Mouse (Mus musculus) left cerebral cortex, adult 11 months (tissue): ENCODE results near the gene Epn3.

Source experiments
- DNase-seq: peaks from one replicate; pipeline ENCODE4 v3.0.0; 2022; ENCODE audit warnings: low spot score

Epn3 gene

DNA sequence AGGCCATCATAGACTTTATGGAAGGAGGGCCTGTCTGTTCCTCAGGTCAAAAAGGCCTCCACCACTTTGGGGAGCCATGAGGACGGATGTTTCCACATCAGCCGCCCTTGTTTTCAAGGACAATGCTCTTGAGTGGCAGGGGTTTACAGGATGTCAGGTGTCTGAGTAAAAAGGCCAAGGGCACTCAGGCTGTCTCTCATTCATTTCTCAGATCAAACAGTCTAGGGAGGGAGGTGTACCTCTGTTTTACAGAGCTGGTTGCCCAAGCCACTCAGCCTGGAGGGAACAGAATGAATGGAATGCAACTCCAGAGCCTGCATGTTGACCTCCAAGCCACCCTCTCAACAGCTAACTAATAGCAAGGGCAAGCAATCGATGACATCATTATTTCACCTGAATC, 4.4 kb downstream of the Epn3 start:
- no peak for DNase-seq

DNA sequence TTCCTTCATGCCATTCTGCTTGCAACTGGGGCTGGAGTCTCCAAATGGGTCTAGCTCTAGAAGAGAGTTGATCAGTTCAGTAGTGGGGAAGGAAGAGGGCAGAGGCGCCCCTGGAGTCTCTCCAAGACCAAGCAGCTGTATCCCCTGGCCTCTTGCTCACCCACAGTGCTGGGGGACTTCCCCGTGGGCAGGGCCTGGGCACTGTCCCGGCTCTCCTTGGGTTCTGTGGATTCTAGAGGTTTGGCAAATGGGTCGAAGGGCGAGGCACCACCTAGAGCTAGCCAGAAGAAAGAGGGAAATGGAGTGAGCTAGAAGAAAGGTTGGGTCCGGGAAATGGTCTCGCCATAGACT, 8.1 kb downstream of the Epn3 start:
- no peak for DNase-seq

DNA sequence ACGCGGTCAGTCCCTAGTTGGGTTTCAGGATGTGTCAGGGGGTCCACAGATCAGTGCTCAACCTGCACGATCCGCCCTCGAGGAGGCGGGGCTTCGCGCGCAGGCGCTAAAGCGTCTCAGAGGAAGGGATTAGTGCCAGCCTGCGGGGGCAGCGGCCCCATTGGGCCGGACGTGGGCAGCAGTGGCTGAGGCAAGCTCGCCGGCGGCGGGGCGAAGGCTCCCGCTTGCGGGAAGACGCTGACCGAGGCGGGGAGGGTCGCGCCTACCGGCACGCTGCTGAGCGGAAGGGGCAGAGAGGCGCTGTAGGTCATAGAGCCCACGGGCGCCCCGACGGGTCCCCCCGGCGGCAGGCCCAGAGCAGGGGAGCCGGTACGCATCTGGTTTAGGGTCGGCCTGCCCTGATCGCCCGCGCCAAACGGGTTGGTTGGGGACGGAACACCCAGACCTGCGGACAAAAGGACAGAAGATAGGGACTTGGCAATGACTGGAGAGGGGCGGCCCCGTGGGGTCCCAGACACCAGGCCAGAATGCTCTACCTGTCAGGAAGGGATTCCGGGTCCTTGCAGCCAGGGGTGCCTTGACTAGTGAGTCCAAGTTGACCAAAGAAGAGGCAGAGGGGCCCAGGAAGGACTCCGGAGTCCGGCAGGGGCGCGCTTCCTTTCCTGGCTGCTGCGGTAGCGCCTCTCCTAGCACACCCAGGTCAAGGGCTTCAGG, 8.6 kb downstream of the Epn3 start:
- DNase-seq, result no peak

DNA sequence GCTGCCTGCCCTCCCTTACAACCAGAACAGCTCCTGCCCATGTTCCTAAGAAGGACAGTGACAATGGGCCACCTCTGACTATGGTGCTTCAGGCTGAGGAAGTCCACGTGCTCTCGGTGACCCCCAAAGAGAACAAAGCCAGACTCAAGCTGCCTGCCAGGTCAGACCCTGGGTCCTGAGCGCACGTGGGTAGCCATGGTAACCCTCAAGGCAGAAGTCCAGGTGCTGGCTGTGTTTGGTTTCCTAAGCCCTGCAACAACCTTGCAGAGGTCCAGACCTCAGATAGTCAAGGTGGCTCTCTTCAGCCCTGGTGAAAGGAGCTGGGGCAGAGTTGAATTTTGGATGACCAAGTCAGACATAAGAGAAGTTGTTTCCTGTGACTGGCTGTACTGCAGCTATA, 10.0 kb downstream of the Epn3 start:
- no peak for DNase-seq

DNA sequence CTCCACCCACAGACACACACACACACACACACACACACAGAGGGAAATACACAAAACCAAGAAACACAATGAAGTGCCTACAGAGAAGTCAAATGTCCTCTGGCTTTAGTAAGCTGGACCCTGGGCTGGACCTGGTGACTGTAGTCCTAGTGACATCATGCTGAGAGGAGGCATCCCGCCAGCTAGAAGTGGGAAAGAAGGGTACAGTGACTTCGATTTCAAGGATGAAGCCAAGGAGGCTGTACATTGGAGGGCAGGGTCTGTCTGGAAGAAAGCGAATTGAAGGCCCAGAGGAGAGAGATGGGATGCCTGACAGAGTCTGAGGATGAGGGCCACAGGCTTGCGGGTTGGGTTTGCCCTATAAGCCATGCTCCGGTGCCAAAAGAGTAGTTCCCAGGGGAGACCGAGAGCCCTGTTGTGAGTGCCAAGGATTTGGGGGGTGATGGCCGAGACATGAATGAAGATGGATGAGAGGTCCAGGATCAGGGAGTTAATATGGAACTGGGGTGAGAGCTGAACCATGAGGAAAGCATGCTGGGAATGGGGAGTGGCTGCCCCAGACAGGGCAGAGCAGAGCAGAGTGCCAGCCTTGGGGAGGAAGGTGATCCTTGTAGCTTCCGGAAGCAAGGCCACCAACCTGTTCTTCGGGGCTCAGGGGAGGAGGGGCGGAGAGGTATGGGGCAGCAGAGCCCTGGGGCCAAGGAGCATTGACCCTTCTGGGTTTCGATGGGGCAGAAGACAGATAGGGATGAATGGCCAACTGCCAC, 10.8 kb downstream of the Epn3 start:
- no peak for DNase-seq

DNA sequence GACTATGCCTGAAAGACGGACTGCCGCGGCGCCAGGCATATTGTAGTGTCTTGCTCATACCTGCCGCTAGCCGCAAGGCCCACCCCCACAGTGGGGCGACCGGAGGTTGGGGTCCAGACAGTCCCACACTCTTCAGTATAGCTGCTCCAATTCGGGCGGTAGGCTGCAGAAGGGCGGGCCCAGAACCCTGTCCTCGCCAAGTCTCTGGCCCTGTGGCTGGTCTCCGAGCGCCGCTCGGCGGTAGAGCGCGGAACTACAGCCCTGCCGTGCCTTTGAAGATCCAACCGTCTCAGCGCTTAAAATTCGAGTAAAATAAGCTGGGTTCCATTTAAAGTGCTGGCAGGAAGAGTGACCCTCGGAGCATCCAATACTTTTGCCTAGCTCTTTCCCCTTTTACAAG, 13.8 kb downstream of the Epn3 start, which contains the start of gene Spata20:
Spata20 (minus strand) TSS at position 179 of the 400 bp plus-strand sequence.
- DNase-seq, result peak; percentile 75

DNA sequence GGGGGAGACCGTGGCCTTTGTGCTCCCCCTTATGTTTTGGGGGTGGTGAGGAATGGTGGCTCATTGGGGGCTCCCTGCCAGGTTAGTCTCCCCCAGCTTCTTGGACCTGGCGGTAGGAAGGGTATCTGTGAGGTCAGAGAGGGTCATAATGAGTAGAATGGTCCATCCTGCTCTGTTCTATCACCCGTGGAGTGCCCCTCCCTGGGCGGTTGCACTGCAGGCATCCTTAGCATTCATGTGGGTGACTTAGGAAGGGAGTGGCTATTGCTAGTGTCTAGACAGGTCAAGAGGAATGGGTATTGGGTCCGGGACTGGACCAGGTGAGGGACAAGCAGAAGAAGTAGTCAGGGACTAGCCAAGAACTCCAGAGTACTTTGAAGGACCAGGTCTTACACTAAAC, 14.6 kb downstream of the Epn3 start:
- no peak for DNase-seq

DNA sequence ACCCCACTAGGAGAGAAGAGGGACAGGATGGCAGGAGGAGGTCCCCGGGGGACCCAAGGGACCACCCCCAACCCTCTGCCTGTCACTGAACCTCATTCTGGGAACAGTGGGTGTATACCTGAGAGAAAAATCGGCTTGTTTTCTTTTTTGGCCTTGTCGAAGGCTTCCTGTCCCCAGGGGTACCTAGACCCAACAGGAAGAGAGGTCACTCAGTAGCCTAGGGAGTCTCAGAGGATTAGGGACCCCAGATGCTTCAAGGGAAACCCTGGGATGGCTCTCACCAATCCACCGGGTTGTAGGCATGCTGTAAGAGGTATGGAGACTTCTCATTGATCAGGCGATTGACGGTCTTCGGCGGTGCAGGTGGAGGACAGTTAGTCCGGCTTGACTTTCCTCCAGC, 15.1 kb downstream of the Epn3 start:
- DNase-seq, result no peak

DNA sequence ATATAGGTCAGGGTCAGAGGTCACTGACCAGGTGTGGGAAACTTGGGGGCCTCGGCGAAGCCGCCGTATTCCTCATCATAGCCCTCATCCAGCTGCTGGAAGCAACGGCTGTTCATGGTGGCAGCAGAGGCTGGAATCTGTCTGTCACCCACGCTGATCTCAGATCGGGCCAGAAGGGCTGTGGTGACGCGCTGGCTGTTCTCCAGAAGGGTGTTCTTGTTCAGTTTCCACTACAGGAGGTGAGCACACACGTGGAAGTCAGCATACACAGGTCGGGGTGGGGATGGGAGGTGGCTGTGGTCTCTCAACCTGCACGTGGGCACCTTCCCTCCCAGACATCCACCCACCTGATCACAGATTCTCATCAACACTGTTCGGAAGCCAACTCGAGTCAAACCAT, 15.9 kb downstream of the Epn3 start:
- DNase-seq, result no peak

DNA sequence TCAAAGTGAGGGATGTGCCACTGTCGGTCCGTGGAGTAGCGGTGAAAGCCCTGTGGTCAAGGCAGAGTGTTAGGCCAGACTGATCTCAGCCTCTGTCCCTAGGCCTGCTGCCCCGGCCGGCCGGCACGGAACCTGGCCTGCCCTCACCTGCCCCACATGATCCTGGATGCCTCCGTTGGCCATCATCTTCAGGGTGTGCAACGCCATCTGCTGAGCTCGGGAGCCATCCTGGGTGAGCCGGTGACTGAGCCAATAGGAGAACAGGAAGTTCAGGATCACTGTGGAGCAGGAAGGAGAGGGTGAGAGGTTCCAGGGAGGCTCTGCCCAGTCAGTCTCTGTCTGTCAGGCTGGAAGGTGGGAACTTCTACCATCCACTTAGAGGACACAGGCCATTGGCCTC, 16.3 kb downstream of the Epn3 start:
- DNase-seq, result no peak

DNA sequence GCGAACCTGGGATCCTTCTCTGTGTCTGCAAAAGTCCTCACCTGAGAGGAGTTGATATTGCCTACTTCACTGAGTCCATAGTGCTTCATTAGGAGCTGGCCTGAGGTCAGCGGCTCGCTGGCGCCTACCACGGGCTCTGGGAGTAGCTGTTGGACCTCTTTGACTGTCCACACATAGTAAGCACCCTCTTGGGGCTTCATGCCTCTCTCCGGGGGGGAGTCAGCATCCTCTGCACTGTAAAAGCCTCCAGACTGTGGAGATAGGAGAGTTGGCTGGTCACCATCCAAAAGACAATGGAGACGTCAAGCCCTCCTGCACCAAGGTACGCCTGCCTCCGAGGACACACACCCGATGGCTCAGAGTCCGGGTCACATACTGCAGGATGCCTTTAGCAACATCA, 17.0 kb downstream of the Epn3 start:
- DNase-seq, result no peak

DNA sequence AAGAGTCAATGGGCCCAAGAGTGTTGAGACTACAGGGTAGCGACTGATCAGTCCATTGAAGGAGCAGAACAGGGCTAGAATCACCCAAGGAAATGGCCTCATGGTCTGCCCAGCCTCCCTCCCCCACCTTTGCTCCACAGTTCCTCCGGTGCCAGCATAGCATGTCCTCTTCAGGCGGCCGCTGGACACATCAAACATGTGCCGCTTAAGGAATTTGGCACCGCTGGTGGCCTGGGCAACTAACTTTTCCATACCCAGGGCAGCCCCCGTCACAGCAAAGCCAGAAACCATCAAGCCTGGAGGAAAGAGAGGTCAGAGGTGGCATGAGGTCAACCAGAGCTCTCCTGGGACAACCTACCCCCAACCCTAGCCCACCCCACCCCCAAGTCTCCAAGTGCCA, 17.8 kb downstream of the Epn3 start:
- DNase-seq, result no peak

DNA sequence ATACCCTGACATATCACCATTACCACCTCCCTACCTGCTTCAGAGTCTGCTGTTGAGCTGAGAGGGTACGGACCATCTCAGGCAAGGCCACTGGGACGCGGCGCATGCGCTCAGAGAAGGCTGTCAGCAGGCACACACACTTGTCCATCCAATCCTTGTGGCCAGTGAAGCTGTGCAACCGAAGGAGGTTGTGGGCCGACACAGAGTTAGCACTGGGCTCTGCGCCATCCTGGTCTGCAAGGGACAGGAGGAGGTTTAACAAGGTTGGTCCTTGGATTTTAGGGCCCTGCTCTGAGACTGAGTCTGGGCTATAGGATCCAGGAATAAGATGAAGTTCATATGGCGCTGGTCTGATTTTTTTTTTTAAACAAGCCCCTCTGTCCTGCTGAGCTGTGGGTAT, 19.4 kb downstream of the Epn3 start:
- no peak for DNase-seq

DNA sequence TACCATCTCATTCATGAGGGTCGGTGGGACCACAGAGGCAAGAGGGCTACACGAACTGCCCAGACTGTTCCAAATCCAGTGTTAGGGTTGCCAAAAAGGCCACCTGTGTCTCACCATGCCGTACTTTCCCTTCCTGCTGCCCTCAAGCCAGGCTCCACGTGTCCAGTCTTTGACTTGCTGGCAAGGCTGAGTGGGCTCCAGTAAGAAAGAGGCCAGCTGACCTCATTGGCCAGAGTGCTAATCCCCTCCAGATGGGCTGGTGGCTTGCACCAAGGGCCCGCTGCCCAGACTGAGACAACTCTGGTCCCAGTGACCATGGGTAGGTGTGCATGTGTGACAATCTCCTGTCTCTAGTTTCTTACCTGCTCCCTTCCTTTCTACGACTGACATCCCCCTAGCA, 22.1 kb downstream of the Epn3 start:
- no peak for DNase-seq

DNA sequence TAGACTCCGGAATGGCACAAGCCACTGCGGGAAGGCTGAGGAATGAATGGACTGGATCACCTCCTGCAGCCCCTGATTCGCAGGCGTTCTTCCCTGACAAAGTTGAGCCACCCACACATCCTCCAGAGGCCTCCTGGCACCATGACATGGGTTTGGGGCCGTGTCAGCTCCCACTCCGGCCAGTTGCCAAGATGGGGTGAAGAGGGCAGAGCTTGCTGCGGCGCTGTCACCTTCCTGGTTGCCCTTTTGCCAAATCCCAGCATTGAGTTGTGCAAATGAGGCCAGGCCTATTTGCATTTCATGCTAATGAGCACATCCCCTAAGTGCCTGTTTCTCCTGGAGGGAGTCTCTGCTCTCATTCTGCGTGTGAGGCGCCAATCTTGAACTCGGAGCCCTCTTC, 24.1 kb downstream of the Epn3 start:
- DNase-seq, result no peak

DNA sequence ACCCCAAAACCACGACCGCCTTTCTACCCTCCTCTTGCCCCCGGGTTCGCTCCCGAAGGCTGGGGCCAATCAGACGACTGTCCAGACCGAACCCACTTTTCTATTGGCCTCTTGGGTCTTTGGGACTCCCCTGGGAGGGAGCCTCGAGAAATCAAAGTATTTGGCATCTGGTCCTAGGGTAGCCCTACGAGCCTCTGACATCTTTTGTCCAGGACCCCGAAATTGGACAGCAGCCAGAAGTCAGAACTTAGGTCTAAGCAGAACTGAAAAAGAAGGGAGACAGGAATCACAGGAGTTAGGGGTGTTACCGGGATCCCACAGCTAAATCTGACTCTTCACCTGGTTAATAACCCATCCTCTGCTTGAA, 25.2 kb downstream of the Epn3 start:
- DNase-seq, result no peak

DNA sequence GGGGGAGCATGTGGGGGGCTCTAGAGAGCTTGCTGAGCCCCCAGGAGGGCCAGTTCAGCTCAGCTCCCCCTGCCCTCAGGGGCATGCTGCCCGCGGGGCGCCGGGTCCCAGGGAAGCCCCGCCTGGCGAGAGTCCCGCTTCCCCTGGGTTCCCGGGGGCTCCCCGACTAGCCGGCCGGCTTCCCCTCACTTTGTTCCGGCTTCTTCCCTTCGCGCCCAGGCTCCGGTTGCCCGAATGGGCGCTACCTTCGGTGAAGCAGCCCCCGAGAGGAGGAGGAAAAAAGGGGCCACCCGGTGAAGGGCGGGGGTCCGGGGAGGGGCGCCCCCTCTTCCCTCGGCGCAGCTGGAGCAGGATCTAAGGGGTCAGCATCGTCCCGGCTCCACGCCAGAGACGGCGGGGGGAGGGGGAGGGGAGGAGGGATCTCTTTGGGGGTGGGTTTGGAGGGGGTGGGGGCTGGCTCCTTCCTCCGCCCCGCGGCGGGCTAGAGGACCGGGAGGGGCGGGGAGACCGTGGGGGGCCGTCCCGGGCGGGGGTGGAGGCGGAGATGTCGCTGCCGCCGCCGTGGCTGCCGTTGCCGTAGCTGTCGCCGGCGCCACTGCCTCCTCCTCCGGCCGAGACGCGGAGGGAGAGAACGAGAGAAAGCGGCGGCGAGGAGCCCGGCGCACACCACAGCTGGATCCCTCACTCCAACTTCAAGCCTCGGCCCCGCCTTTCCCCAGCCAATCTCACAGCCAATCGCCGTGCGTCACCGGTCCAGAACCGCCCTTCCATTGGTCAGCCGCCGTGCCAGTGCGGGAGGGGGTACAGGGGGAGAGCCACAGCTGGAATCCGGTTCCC, 25.8 kb downstream of the Epn3 start, which contains the start of gene Cacna1g:
Cacna1g (minus strand) TSS at position 492 of the 837 bp plus-strand sequence.
- DNase-seq, result peak; percentile 76

DNA sequence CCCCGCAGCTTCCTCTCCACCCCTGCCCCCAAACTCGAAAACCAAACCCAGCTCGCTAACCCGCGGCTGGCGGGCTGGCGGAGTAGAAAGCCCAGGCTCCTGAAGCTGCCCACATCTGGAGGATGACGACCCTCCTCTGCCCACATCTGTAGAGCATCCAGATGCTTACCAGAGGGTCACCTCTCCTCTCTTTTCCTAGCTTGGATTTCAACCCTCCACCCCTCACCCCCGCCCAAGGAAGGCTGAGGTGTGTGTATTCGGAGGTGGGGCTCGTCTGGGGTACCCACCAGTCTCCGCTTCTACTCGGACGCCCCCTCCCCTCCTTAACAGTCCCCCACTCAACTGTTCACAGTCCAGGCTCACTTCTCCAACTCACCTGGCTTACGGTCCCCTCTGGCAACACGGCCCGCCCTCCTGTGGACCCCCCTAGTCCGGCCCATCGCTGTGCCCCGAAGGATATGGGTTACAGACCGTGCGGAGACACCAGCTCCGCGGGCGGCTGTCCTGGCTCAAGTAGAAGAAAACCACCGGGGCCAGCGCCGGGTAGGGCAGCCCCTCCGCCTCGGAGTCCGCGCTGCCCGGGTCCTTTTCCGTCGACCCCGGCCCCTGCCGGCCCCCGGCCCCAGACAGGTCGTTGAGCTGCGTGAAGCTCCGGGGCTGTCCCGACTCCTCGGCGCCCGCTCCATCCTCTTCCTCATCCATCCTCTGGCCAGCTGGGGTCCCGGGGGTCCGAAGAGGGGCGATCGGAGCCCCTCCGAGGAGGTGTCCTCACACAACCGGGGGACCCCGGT, 26.7 kb downstream of the Epn3 start:
- DNase-seq, result no peak

DNA sequence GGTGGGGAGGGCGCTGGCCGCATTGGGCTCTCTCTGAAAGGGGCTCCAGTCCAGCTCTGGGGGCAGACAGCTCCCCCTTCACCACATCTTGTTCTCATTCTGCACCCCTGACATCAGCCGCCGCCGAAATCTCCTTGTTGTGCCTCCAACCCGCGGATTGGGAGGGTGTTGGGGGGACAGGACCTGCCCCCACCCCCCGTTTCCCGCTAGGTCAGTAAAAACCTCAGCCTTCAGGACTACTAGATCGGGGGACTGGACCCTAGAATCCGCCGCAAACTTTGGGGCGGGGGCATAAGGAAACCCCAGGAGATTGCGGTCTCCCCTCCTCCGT, 27.2 kb downstream of the Epn3 start:
- DNase-seq, result no peak

DNA sequence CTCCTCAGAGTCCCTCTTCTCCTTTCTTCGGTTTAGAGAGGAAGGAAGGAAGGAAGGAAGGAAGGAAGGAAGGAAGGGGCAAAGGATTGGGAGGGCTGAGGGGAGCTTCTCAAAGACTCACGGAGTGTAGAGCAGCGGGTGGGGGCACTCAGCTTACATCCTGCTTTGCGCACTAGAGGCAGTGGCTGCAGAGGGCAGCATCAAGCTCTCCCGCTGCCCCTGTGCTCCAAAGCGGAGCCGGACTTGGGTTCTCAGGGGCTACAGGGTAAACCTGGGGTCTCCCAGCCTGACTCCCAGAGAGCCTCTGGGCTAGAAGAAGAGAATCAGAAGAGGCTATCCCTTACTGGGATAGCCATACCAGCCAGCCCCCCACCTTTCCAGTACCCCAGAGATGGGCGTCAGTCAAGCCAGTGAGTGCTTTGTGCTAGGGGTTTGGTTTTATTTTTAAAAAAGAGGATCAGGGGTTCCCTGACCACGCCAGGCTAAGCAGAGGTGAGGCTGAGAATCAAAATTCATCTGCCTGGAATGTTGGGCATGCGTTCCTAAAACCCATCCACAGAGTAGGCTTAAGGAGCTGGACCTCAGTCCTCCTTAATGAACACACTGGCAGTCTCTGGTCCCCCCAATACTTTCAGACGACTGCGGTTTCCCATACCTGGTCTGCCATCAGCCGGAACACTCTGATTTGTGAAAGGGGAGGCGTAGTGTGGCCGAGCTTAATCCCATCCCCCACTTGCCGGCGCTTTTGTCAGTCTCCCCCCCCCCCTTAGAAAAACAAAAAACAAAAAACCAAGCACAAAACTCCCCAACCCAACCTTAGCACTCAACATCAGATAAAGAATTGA, 27.8 kb downstream of the Epn3 start:
- no peak for DNase-seq

DNA sequence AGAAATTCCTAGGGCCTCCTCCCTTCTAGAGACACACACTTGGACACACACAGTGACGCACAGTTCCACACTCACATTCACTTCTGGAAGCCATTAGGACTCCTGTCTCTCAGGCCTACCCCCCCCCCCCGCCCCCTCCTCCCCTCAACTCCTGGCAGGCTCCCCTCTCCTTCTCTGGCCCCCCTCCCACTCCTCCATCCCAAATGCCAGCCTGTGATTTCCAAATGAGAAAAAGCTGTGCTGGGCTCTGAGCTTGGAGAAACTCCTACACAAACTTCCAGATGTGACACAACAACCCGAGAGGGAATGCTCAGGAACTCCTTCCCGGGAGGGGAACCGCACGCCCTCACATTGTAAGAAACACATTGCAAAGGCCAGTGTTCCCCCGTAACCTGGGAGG, 29.4 kb downstream of the Epn3 start:
- DNase-seq, result no peak
